In genomic region chrX:52151100-52151499, GRCm38 (mm10) we compare ENCODE assay signal across 15 mouse cellular contexts. TPM values are rescaled to one million over a fixed set of nuclear protein-coding genes. Genes with fewer than 3 reads are reported as not detected.
A peak's percentile ranks its signal among the peaks of the same experiment; 100 is the strongest.
DNase-seq lines count a peak whose midpoint lies in the region; ATAC-seq and TF ChIP-seq lines count a peak whose summit lies in the region.
"Had no signal": no experiment of that assay in that cellular context is flagged by ENCODE, and none has a peak within 500 bp of the region (broad histone marks: within the 10 kb centered on the region; RNA-seq: fewer than 3 reads in every experiment).

No protein-coding gene starts in this region.

- no peak overlapping the region; the same call in 1 of the 2 replicates for H3K4me3 ChIP-seq in G1E (ENCODE audit: low read depth, low read length)
- H3K4me3 ChIP-seq in MEL (ENCODE audit: control insufficient read depth in 1 of 2, insufficient read depth in 1 of 2, low read depth in 2 of 2, low read length in 2 of 2) = peak overlapping the region; percentile 32 to 38
- H3K4me3 ChIP-seq in kidney, embryonic 16.5 days (ENCODE audit: low read length) = no peak overlapping the region
- peak overlapping the region; percentile 12 to 16; a peak in 1 of 4 replicates for H3K4me3 ChIP-seq in liver, embryonic 14.5 days (ENCODE audit: insufficient read depth in 1 of 2, low read depth in 2 of 2, low read length in 2 of 2)
- no peak overlapping the region for H3K4me3 ChIP-seq in hindbrain, embryonic 14.5 days (replicated peaks; ENCODE audit: low read length)
- H3K4me3 ChIP-seq in forebrain, embryonic 14.5 days (ENCODE audit: low read depth, low read length) = no peak overlapping the region
- H3K4me3 ChIP-seq: hindbrain, embryonic 10.5 days; limb, embryonic 15.5 days; midbrain, embryonic 15.5 days; stomach, embryonic 15.5 days had no signal

- no peak for TF ChIP-seq CTCF in G1E (IDR thresholded peaks at IDR 0.05; ENCODE audit: low read depth, low read length)
- no peak for TF ChIP-seq CTCF in MEL (IDR thresholded peaks at IDR 0.05 in 2 of 3, conservative IDR thresholded peaks at IDR 0.05 in 1 of 3; ENCODE audit: control insufficient read depth in 1 of 3, insufficient read depth in 1 of 3, low read depth in 2 of 3, low read length in 3 of 3, poor library complexity in 1 of 3, severe bottlenecking in 1 of 3)
- no peak for TF ChIP-seq CTCF in liver, embryonic 14.5 days (IDR thresholded peaks at IDR 0.05; ENCODE audit: low read depth)

- TF ChIP-seq POLR2A in MEL (IDR thresholded peaks at IDR 0.05; ENCODE audit: control insufficient read depth in 1 of 2, insufficient read depth in 1 of 2, low read depth in 1 of 2, low read length in 2 of 2, poor library complexity in 1 of 2) = no peak

- no peak overlapping the region for H3K4me2 ChIP-seq in kidney, embryonic 16.5 days (replicated peaks; ENCODE audit: low read depth, low read length)
- peak overlapping the region; percentile 53 for H3K4me2 ChIP-seq in liver, embryonic 14.5 days (ENCODE audit: low read depth)
- no peak overlapping the region for H3K4me2 ChIP-seq in hindbrain, embryonic 14.5 days (replicated peaks)
- no peak overlapping the region for H3K4me2 ChIP-seq in forebrain, embryonic 14.5 days (ENCODE audit: low read length)
- H3K4me2 ChIP-seq: limb, embryonic 15.5 days; midbrain, embryonic 15.5 days; stomach, embryonic 15.5 days had no signal

- H3K27me3 ChIP-seq in G1E (ENCODE audit: insufficient read depth, low read length) (no peaks in the 10 kb centered on the region), MEL (ENCODE audit: control insufficient read depth in 1 of 2, insufficient read depth in 2 of 2, low read length in 2 of 2) (no peaks in the 10 kb centered on the region)
- no peaks in the 10 kb centered on the region for H3K27me3 ChIP-seq in kidney, embryonic 16.5 days (ENCODE audit: insufficient read depth, low read length)
- H3K27me3 ChIP-seq in liver, embryonic 14.5 days (ENCODE audit: control insufficient read depth, insufficient read depth, low read length) = no peaks in the 10 kb centered on the region
- no peaks in the 10 kb centered on the region for H3K27me3 ChIP-seq in hindbrain, embryonic 14.5 days (ENCODE audit: control insufficient read depth, insufficient read depth, low read length)
- H3K27me3 ChIP-seq in forebrain, embryonic 14.5 days (replicated peaks; ENCODE audit: control insufficient read depth, insufficient read depth, low read length) = no peaks in the 10 kb centered on the region
- H3K27me3 ChIP-seq: CH12.LX; limb, embryonic 15.5 days; midbrain, embryonic 15.5 days; stomach, embryonic 15.5 days had no signal

- H3K9me3 ChIP-seq in G1E (replicated peaks) = no peaks in the 10 kb centered on the region
- no peaks in the 10 kb centered on the region for H3K9me3 ChIP-seq in MEL (replicated peaks; ENCODE audit: insufficient read depth, low read length)
- H3K9me3 ChIP-seq in kidney, embryonic 16.5 days (ENCODE audit: low read length) = no peaks in the 10 kb centered on the region
- no peaks in the 10 kb centered on the region for H3K9me3 ChIP-seq in liver, embryonic 14.5 days (ENCODE audit: control insufficient read depth, low read length)
- no peaks in the 10 kb centered on the region for H3K9me3 ChIP-seq in hindbrain, embryonic 14.5 days (ENCODE audit: control insufficient read depth, low read length)
- no peaks in the 10 kb centered on the region for H3K9me3 ChIP-seq in forebrain, embryonic 14.5 days (replicated peaks; ENCODE audit: control insufficient read depth, low read length)
- H3K9me3 ChIP-seq: hindbrain, embryonic 10.5 days; limb, embryonic 15.5 days; midbrain, embryonic 15.5 days; stomach, embryonic 15.5 days had no signal

- 75% methylated on average over 7 of the region's 7 CpGs for WGBS in kidney, embryonic 16.5 days
- WGBS in liver, embryonic 14.5 days (ENCODE audit: insufficient replicate concordance) = 25% methylated on average over 7 of the region's 7 CpGs
- WGBS in hindbrain, embryonic 14.5 days = 79% methylated on average over 7 of the region's 7 CpGs
- 71% methylated on average over 7 of the region's 7 CpGs for WGBS in forebrain, embryonic 14.5 days

- peak; percentile 93 for ATAC-seq in G1E (ENCODE audit: extremely low read depth, insufficient number of reproducible peaks, low FRiP score, poor library complexity, severe bottlenecking)
- peak; percentile 65; the same call in 1 of the 2 replicates for ATAC-seq in kidney, embryonic 16.5 days (ENCODE audit: low FRiP score, low TSS enrichment)
- ATAC-seq in liver, embryonic 14.5 days (ENCODE audit: insufficient read depth) = peak; percentile 96
- no peak for ATAC-seq in hindbrain, embryonic 14.5 days (ENCODE audit: low FRiP score)
- ATAC-seq in forebrain, embryonic 14.5 days = no peak
- ATAC-seq: intestine, postnatal 0 days; midbrain, embryonic 15.5 days had no signal

- H3K4me1 ChIP-seq in G1E (ENCODE audit: insufficient read depth, low read depth, low read length) = peaks cover 40% of the 10 kb centered on the region
- peaks cover 0 to 18% of the 10 kb centered on the region in 2 experiments; a peak in 3 of 4 replicates for H3K4me1 ChIP-seq in MEL (ENCODE audit: control insufficient read depth in 1 of 2, insufficient read depth in 2 of 2, low read length in 2 of 2)
- peaks cover 8% of the 10 kb centered on the region; the same call in 1 of the 2 replicates for H3K4me1 ChIP-seq in kidney, embryonic 16.5 days (ENCODE audit: insufficient read depth, low read length)
- peaks cover 0 to 27% of the 10 kb centered on the region in 2 experiments; a peak in 2 of 4 replicates for H3K4me1 ChIP-seq in liver, embryonic 14.5 days (replicated peaks; ENCODE audit: control insufficient read depth in 2 of 2, insufficient read depth in 2 of 2, low read length in 1 of 2)
- H3K4me1 ChIP-seq in hindbrain, embryonic 14.5 days (replicated peaks; ENCODE audit: control insufficient read depth, insufficient read depth, low read length) = no peaks in the 10 kb centered on the region
- peaks cover 6% of the 10 kb centered on the region for H3K4me1 ChIP-seq in forebrain, embryonic 14.5 days (ENCODE audit: control insufficient read depth, insufficient read depth, low read length)
- H3K4me1 ChIP-seq: hindbrain, embryonic 10.5 days; limb, embryonic 15.5 days; midbrain, embryonic 15.5 days; stomach, embryonic 15.5 days had no signal

- TF ChIP-seq EP300 in MEL (IDR thresholded peaks at IDR 0.05; ENCODE audit: low read depth in 1 of 2, low read length in 2 of 2) = peak; percentile 75 to 79
- peak; percentile 54 for TF ChIP-seq EP300 in liver, embryonic 14.5 days (IDR thresholded peaks at IDR 0.05; ENCODE audit: low read depth)

- TF ChIP-seq RAD21 in MEL (IDR thresholded peaks at IDR 0.05; ENCODE audit: low read depth, low read length) = no peak

- H3K79me2 ChIP-seq in MEL (ENCODE audit: control insufficient read depth, insufficient read depth, low read length, poor library complexity) = peaks cover 2% of the 10 kb centered on the region; the same call in 1 of the 2 replicates

- peak overlapping the region; percentile 9; the same call in 1 of the 2 replicates for H3K9ac ChIP-seq in MEL (ENCODE audit: control insufficient read depth, low read depth, low read length, poor library complexity, severe bottlenecking)
- H3K9ac ChIP-seq in kidney, embryonic 16.5 days (replicated peaks; ENCODE audit: low read length) = no peak overlapping the region
- no peak overlapping the region; the same call in 1 of the 2 replicates for H3K9ac ChIP-seq in liver, embryonic 14.5 days (replicated peaks)
- no peak overlapping the region for H3K9ac ChIP-seq in hindbrain, embryonic 14.5 days
- no peak overlapping the region for H3K9ac ChIP-seq in forebrain, embryonic 14.5 days (ENCODE audit: low read length)
- H3K9ac ChIP-seq: limb, embryonic 15.5 days; midbrain, embryonic 15.5 days; stomach, embryonic 15.5 days had no signal

- DNase-seq in G1E (ENCODE audit: low spot score) = no peak
- DNase-seq in MEL (ENCODE audit: low read depth, low spot score) = peak; percentile 78
- DNase-seq in liver, embryonic 14.5 days (ENCODE audit: low read depth in 3 of 3, low spot score in 3 of 3) = peak; percentile 28 to 40 (median 36)
- no peak for DNase-seq in hindbrain, embryonic 14.5 days (ENCODE audit: low spot score)
- DNase-seq in forebrain, embryonic 14.5 days (ENCODE audit: low spot score) = no peak
- DNase-seq in layer of hippocampus, adult 9-10 months (ENCODE audit: low spot score) = no peak
- DNase-seq: adrenal gland, postnatal 10 days; lung, postnatal 4 days had no signal

- H3K27ac ChIP-seq in MEL (ENCODE audit: control insufficient read depth, low read depth, low read length) = peak overlapping the region; percentile 84
- H3K27ac ChIP-seq in kidney, embryonic 16.5 days (ENCODE audit: low read length) = no peak overlapping the region
- H3K27ac ChIP-seq in liver, embryonic 14.5 days = peak overlapping the region; percentile 37
- no peak overlapping the region for H3K27ac ChIP-seq in hindbrain, embryonic 14.5 days
- H3K27ac ChIP-seq in forebrain, embryonic 14.5 days (ENCODE audit: low read depth, low read length) = no peak overlapping the region
- H3K27ac ChIP-seq: hindbrain, embryonic 10.5 days; limb, embryonic 15.5 days; midbrain, embryonic 15.5 days; stomach, embryonic 15.5 days had no signal

- H3K36me3 ChIP-seq in G1E (replicated peaks) (peaks cover 17% of the 10 kb centered on the region), MEL (ENCODE audit: control insufficient read depth in 1 of 2, insufficient read depth in 2 of 2, low read length in 2 of 2) (peaks cover 0 to 18% of the 10 kb centered on the region in 2 experiments; a peak in 2 of 4 replicates)
- H3K36me3 ChIP-seq in kidney, embryonic 16.5 days (ENCODE audit: insufficient read depth, low read length) = no peaks in the 10 kb centered on the region
- no peaks in the 10 kb centered on the region for H3K36me3 ChIP-seq in liver, embryonic 14.5 days (replicated peaks; ENCODE audit: control insufficient read depth, insufficient read depth, low read depth)
- H3K36me3 ChIP-seq in hindbrain, embryonic 14.5 days (replicated peaks; ENCODE audit: control insufficient read depth, insufficient read depth) = no peaks in the 10 kb centered on the region
- no peaks in the 10 kb centered on the region for H3K36me3 ChIP-seq in forebrain, embryonic 14.5 days (ENCODE audit: control insufficient read depth, insufficient read depth, low read length)
- H3K36me3 ChIP-seq: hindbrain, embryonic 10.5 days; limb, embryonic 15.5 days; midbrain, embryonic 15.5 days; stomach, embryonic 15.5 days had no signal

RNA-seq across cellular contexts. Expression of gene Gpc4, which starts 14.0 kb away (rescaled TPM):
- total RNA-seq in G1E (2014; fragmentation: Nextera tagmentation) = 74.3 and 86.4 TPM in 2 replicates
- total RNA-seq in G1E (2017) = 21.9 and 23.6 TPM in 2 replicates
- polyA plus RNA-seq in G1E (2012) = 22.7 and 27.2 TPM in 2 replicates
- 4.4 and 5.1 TPM in 2 replicates for total RNA-seq in MEL (2012; rRNA removed)
- polyA plus RNA-seq in MEL (2012; ENCODE audit: insufficient read depth in 1 of 2, insufficient read length in 2 of 2, low read depth in 1 of 2, low replicate concordance in 2 of 2, missing spikeins in 1 of 2) = 1 to 10 TPM in 1 of 2 experiments, not detected in 1; 9.4 TPM
- polyA plus RNA-seq in kidney, embryonic 16.5 days (2015; fragmentation: Nextera tagmentation; extraction: Ambion mirVana) = 107 TPM in 2 replicates
- 2.3 and 3.2 TPM in 2 replicates for polyA plus RNA-seq in liver, embryonic 14.5 days (2012; rRNA removed)
- polyA plus RNA-seq in liver, embryonic 14.5 days (2014; fragmentation: Nextera tagmentation; extraction: Ambion mirVana) = 3.9 and 4.2 TPM in 2 replicates
- 10.0 and 10.9 TPM in 2 replicates for polyA plus RNA-seq in hindbrain, embryonic 14.5 days (2014; fragmentation: Nextera tagmentation; extraction: Ambion mirVana)
- polyA plus RNA-seq in forebrain, embryonic 14.5 days (2014; fragmentation: Nextera tagmentation; extraction: Ambion mirVana) = 25.0 and 25.4 TPM in 2 replicates
- total RNA-seq: CH12.LX had no signal

Comparison
In these comparisons a context has a peak if more than half of its experiments do, and no peak if none do; other contexts are left out.
1. ATAC-seq: peak in G1E (single experiment), kidney, embryonic 16.5 days (single experiment) and liver, embryonic 14.5 days (single experiment); none in hindbrain, embryonic 14.5 days (single experiment) and forebrain, embryonic 14.5 days (single experiment).
2. DNase-seq: peak in MEL (single experiment) and liver, embryonic 14.5 days (3 of 3); none in G1E (single experiment), hindbrain, embryonic 14.5 days (single experiment), forebrain, embryonic 14.5 days (single experiment) and layer of hippocampus, adult 9-10 months (single experiment).
3. H3K4me3 ChIP-seq: peak in MEL (2 of 2) and liver, embryonic 14.5 days (2 of 2); none in G1E (single experiment), kidney, embryonic 16.5 days (single experiment), hindbrain, embryonic 14.5 days (single experiment) and forebrain, embryonic 14.5 days (single experiment).
4. H3K27ac ChIP-seq: peak in MEL (single experiment) and liver, embryonic 14.5 days (single experiment); none in kidney, embryonic 16.5 days (single experiment), hindbrain, embryonic 14.5 days (single experiment) and forebrain, embryonic 14.5 days (single experiment).